In genomic region chr3:127097106-127097505, GRCm38 (mm10) we compare ENCODE assay signal across 18 mouse cellular contexts.
DNase-seq lines count a peak whose midpoint lies in the region; ATAC-seq lines count a peak whose summit lies in the region.
"Had no signal": no experiment of that assay in that cellular context is flagged by ENCODE, and none has a peak within 500 bp of the region (broad histone marks: within the 10 kb centered on the region; RNA-seq: fewer than 3 reads in every experiment).

No protein-coding gene starts in this region.

- no peak overlapping the region for H3K4me3 ChIP-seq in heart, embryonic 11.5 days (ENCODE audit: low read depth, low read length)
- no peak overlapping the region for H3K4me3 ChIP-seq in midbrain, embryonic 11.5 days (ENCODE audit: low read depth, low read length)
- H3K4me3 ChIP-seq in midbrain, embryonic 13.5 days (replicated peaks), result no peak overlapping the region

- DNase-seq in heart, adult 11 months, result peak; percentile 74
- DNase-seq in midbrain, embryonic 11.5 days (ENCODE audit: low spot score, missing footprints), result peak; percentile 54
- DNase-seq: adrenal gland, adult 2 months; adrenal gland, adult 8-10 months; adrenal gland, postnatal 10 days; adrenal gland, postnatal 14 days; adrenal gland, postnatal 25 days; adrenal gland, postnatal 36 days; B cell, adult 2 months; cerebellum, adult 11 months; cerebellum, adult 11-12 months had no signal

- H3K4me1 ChIP-seq in heart, embryonic 11.5 days (ENCODE audit: control insufficient read depth, insufficient read depth, low read length), result no peaks in the 10 kb centered on the region
- H3K4me1 ChIP-seq in midbrain, embryonic 11.5 days (ENCODE audit: control insufficient read depth, insufficient read depth, low read length), result no peaks in the 10 kb centered on the region
- no peaks in the 10 kb centered on the region for H3K4me1 ChIP-seq in midbrain, embryonic 13.5 days (replicated peaks)

- no peaks in the 10 kb centered on the region for H3K36me3 ChIP-seq in heart, embryonic 11.5 days (ENCODE audit: control insufficient read depth, insufficient read depth, low read length)
- H3K36me3 ChIP-seq in midbrain, embryonic 11.5 days (ENCODE audit: control insufficient read depth, insufficient read depth, low read length), result no peaks in the 10 kb centered on the region
- peaks cover 9% of the 10 kb centered on the region; the same call in 1 of the 2 replicates for H3K36me3 ChIP-seq in midbrain, embryonic 13.5 days
- H3K36me3 ChIP-seq: G1E had no signal

- H3K4me2 ChIP-seq in heart, embryonic 11.5 days, result no peak overlapping the region
- H3K4me2 ChIP-seq in midbrain, embryonic 11.5 days, result no peak overlapping the region
- H3K4me2 ChIP-seq in midbrain, embryonic 13.5 days (replicated peaks), result no peak overlapping the region

- H3K9ac ChIP-seq in heart, embryonic 11.5 days (ENCODE audit: low read depth, low read length), result no peak overlapping the region
- no peak overlapping the region for H3K9ac ChIP-seq in midbrain, embryonic 11.5 days (ENCODE audit: low read length)
- H3K9ac ChIP-seq in midbrain, embryonic 13.5 days (replicated peaks), result no peak overlapping the region

- no peaks in the 10 kb centered on the region for H3K27me3 ChIP-seq in heart, embryonic 11.5 days (ENCODE audit: control insufficient read depth, insufficient read depth, low read length)
- H3K27me3 ChIP-seq in midbrain, embryonic 11.5 days (ENCODE audit: control insufficient read depth, insufficient read depth, low read length), result no peaks in the 10 kb centered on the region
- no peaks in the 10 kb centered on the region for H3K27me3 ChIP-seq in midbrain, embryonic 13.5 days
- H3K27me3 ChIP-seq: CH12.LX, Patski had no signal

- 81% methylated on average over 1 of the region's 1 CpGs for WGBS in heart, embryonic 11.5 days (ENCODE audit: insufficient replicate concordance)
- 86% methylated on average over 1 of the region's 1 CpGs for WGBS in midbrain, embryonic 11.5 days
- 86% methylated on average over 1 of the region's 1 CpGs for WGBS in midbrain, embryonic 13.5 days

- H3K27ac ChIP-seq in heart, embryonic 11.5 days (ENCODE audit: low read depth, low read length), result no peak overlapping the region
- no peak overlapping the region for H3K27ac ChIP-seq in midbrain, embryonic 11.5 days (ENCODE audit: low read depth, low read length)
- H3K27ac ChIP-seq in midbrain, embryonic 13.5 days, result no peak overlapping the region

- H3K9me3 ChIP-seq in heart, embryonic 11.5 days (replicated peaks; ENCODE audit: control insufficient read depth, low read length), result no peaks in the 10 kb centered on the region
- H3K9me3 ChIP-seq in midbrain, embryonic 11.5 days (ENCODE audit: control insufficient read depth, low read length), result no peaks in the 10 kb centered on the region
- H3K9me3 ChIP-seq in midbrain, embryonic 13.5 days, result no peaks in the 10 kb centered on the region
- H3K9me3 ChIP-seq: G1E had no signal

- no peak for ATAC-seq in heart, embryonic 11.5 days (replicated peaks; ENCODE audit: insufficient number of reproducible peaks, low FRiP score, low TSS enrichment)
- no peak for ATAC-seq in midbrain, embryonic 11.5 days (ENCODE audit: low FRiP score)
- ATAC-seq in midbrain, embryonic 13.5 days, result no peak
- ATAC-seq: activated CD4-positive, CD25-positive, alpha-beta regulatory T cell, adult 4 months; CD4-positive, CD25-positive, alpha-beta regulatory T cell, adult 4 months; Patski had no signal
